Mouse (Mus musculus) liver, postnatal 0 days (tissue): ENCODE results near the gene Rbfox3. TPM values are rescaled to one million over a fixed set of nuclear protein-coding genes. Genes with fewer than 3 reads are reported as not detected.

Experiments
- ATAC-seq: fragments of 200-750 bp; cut with Nextera tagmentation; 2 replicates; pipeline ENCODE4 v1.8.0; 2017; ENCODE audit warnings: mild to moderate bottlenecking, moderate library complexity
- DNase-seq: peaks from one replicate; pipeline ENCODE4 v3.0.0-alpha.2; 2016
- H3K27ac ChIP-seq: fragments of 300-500 bp; sonication (generic); 2 replicates; pipeline ENCODE4 v1.5.1; 2014; ENCODE audit warnings: antibody characterized with exemption, moderate library complexity, mild to moderate bottlenecking, low read depth
- H3K27me3 ChIP-seq: fragments of 300-500 bp; sonication (generic); 2 replicates; pipeline ENCODE4 v1.6.1; 2014; ENCODE audit warnings: low read length, control low read depth, mixed read lengths; ENCODE audit not compliant: insufficient read depth
- H3K36me3 ChIP-seq: fragments of 300-500 bp; sonication (generic); replicated peaks from 2 replicates; pipeline ENCODE4 v1.6.1; 2014; ENCODE audit warnings: mild to moderate bottlenecking, control low read depth, low read length, moderate library complexity, mixed read lengths; ENCODE audit not compliant: insufficient read depth
- H3K4me1 ChIP-seq: fragments of 300-500 bp; sonication (generic); 2 replicates; pipeline ENCODE4 v1.6.1; 2014; ENCODE audit warnings: antibody characterized with exemption, mild to moderate bottlenecking, control low read depth; ENCODE audit not compliant: insufficient read depth
- H3K4me2 ChIP-seq: fragments of 300-500 bp; sonication (generic); 2 replicates; pipeline ENCODE4 v1.6.1; 2014; ENCODE audit warnings: low read depth, mild to moderate bottlenecking, low read length, moderate library complexity, mixed read lengths
- H3K4me3 ChIP-seq: fragments of 300-500 bp; sonication (generic); 2 replicates; pipeline ENCODE4 v1.5.1; 2014; ENCODE audit warnings: low read depth, low read length
- H3K9ac ChIP-seq: fragments of 300-500 bp; sonication (generic); replicated peaks from 2 replicates; pipeline ENCODE4 v1.6.1; 2014; ENCODE audit warnings: mild to moderate bottlenecking, moderate library complexity
- H3K9me3 ChIP-seq: fragments of 300-500 bp; sonication (generic); 2 replicates; pipeline ENCODE4 v1.6.1; 2016; ENCODE audit warnings: mild to moderate bottlenecking, control low read depth, low read length, mixed read lengths
- CTCF ChIP-seq: sonication (generic); IDR thresholded peaks from 2 replicates; pipeline ENCODE4 v1.5.1; 2016; ENCODE audit warnings: antibody characterized with exemption, low read depth
- EP300 ChIP-seq: IDR thresholded peaks from 2 replicates; pipeline ENCODE4 v1.6.1; 2016; ENCODE audit warnings: antibody characterized with exemption, low read depth, mild to moderate bottlenecking
- WGBS: fragments of 180-500 bp; shearing (Covaris S2); extraction: QIAGEN DNeasy Blood & Tissue Kit; methylation state at CpG from one replicate; pipeline ENCODE4 v1.1.7; 2014; ENCODE audit not compliant: insufficient replicate concordance; 5-methylcytosine and 5-hydroxymethylcytosine counted together
- polyA plus RNA-seq: library from polyadenylated mRNA; unstranded; fragments of >200 nt; fragmentation: Nextera tagmentation; extraction: Ambion mirVana; gene quantifications from 2 replicates; pipeline ENCODE4 v1.2.1, GENCODE M21; 2015

The Rbfox3 gene
- polyA plus RNA-seq, 1 experiment from 2014 or later: 0.73 TPM

GRCm38 (mm10) chr11:118940539-118940938 lies 29.1 kb upstream of the Rbfox3 start:
- no peak overlapping the region for H3K4me3 ChIP-seq
- H3K4me2 ChIP-seq: no peak overlapping the region
- no peak overlapping the region for H3K9ac ChIP-seq
- ATAC-seq (no peak), DNase-seq (no peak)
- H3K27ac ChIP-seq: no peak overlapping the region
- H3K27me3 ChIP-seq: no peaks in the 10 kb centered on the region
- H3K9me3 ChIP-seq: no peaks in the 10 kb centered on the region
- no peak for TF ChIP-seq CTCF
- TF ChIP-seq EP300: no peak
- H3K36me3 ChIP-seq: no peaks in the 10 kb centered on the region
- WGBS: 76% methylated on average over 11 of the region's 11 CpGs
- no peaks in the 10 kb centered on the region for H3K4me1 ChIP-seq

GRCm38 (mm10) chr11:118939731-118940130 lies 28.3 kb upstream of the Rbfox3 start:
- H3K4me1 ChIP-seq: no peaks in the 10 kb centered on the region
- H3K4me2 ChIP-seq: no peak overlapping the region
- no peak overlapping the region for H3K4me3 ChIP-seq
- TF ChIP-seq CTCF: no peak
- no peak for TF ChIP-seq EP300
- no peaks in the 10 kb centered on the region for H3K36me3 ChIP-seq
- no peak overlapping the region for H3K27ac ChIP-seq
- WGBS: 60% methylated on average over 4 of the region's 4 CpGs
- DNase-seq (no peak), ATAC-seq (no peak)
- H3K9ac ChIP-seq: no peak overlapping the region
- H3K9me3 ChIP-seq: no peaks in the 10 kb centered on the region
- H3K27me3 ChIP-seq: no peaks in the 10 kb centered on the region

GRCm38 (mm10) chr11:118934925-118935324 lies 23.5 kb upstream of the Rbfox3 start:
- DNase-seq (no peak), ATAC-seq (no peak)
- Histone ChIP-seq H3K4me2 (no peak overlapping the region), H3K27ac (no peak overlapping the region), H3K9me3 (peaks cover 3% of the 10 kb centered on the region; the same call in 1 of the 2 replicates), H3K36me3 (no peaks in the 10 kb centered on the region), H3K4me1 (no peaks in the 10 kb centered on the region), H3K4me3 (no peak overlapping the region), H3K27me3 (no peaks in the 10 kb centered on the region), H3K9ac (no peak overlapping the region)
- 26% methylated on average over 1 of the region's 1 CpGs for WGBS
- TF ChIP-seq CTCF: no peak
- TF ChIP-seq EP300: no peak

- WGBS: 11% methylated on average over 5 of the region's 5 CpGs
- Histone ChIP-seq H3K36me3 (no peaks in the 10 kb centered on the region), H3K9me3 (peaks cover 3% of the 10 kb centered on the region; the same call in 1 of the 2 replicates), H3K27ac (no peak overlapping the region), H3K4me1 (no peaks in the 10 kb centered on the region), H3K9ac (no peak overlapping the region), H3K4me2 (no peak overlapping the region), H3K4me3 (no peak overlapping the region), H3K27me3 (no peaks in the 10 kb centered on the region)
- ATAC-seq: no peak
- TF ChIP-seq CTCF (no peak), EP300 (no peak)
- DNase-seq: no peak
Measured at GRCm38 (mm10) chr11:118927081-118927480, 15.7 kb upstream of the Rbfox3 start.

DNA sequence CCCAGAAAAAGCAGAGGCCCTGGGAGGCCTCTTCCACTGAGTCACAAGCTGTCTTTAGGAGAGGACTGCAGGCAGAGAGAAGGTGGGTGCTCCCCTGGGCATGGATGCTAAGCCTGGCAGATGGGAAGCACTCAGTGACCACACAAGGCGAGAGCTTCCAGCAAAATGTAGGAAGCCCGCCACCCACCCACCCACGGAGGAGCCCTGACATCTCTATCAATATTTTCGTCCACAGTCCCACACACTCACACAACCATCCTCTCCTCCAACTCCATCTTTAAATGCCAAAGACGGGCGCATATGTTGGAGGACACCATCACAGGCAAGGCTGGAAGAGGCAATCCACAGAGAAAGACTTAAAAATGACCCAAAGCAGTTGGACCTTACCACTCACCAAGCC lies 10.5 kb upstream of the Rbfox3 start:
- Histone ChIP-seq H3K9me3 (no peaks in the 10 kb centered on the region), H3K4me1 (no peaks in the 10 kb centered on the region), H3K9ac (no peak overlapping the region), H3K4me3 (no peak overlapping the region), H3K36me3 (no peaks in the 10 kb centered on the region), H3K27me3 (no peaks in the 10 kb centered on the region), H3K4me2 (no peak overlapping the region), H3K27ac (no peak overlapping the region)
- DNase-seq (no peak), ATAC-seq (no peak)
- WGBS: 72% methylated on average over 6 of the region's 6 CpGs
- no peak for TF ChIP-seq EP300

GRCm38 (mm10) chr11:118916423-118917030 lies 5.1 kb upstream of the Rbfox3 start:
- H3K36me3 ChIP-seq: no peaks in the 10 kb centered on the region
- no peak overlapping the region for H3K4me3 ChIP-seq
- no peak overlapping the region for H3K27ac ChIP-seq
- no peak for TF ChIP-seq CTCF
- TF ChIP-seq EP300: no peak
- H3K4me2 ChIP-seq: no peak overlapping the region
- H3K9me3 ChIP-seq: no peaks in the 10 kb centered on the region
- H3K4me1 ChIP-seq: no peaks in the 10 kb centered on the region
- no peak overlapping the region for H3K9ac ChIP-seq
- no peak for ATAC-seq
- no peak for DNase-seq
- H3K27me3 ChIP-seq: no peaks in the 10 kb centered on the region; the same call in 1 of the 2 replicates
- 51% methylated on average over 15 of the region's 15 CpGs for WGBS

- H3K36me3 ChIP-seq: no peaks in the 10 kb centered on the region
- ATAC-seq: no peak
- no peaks in the 10 kb centered on the region for H3K4me1 ChIP-seq
- WGBS: 20% methylated on average over 1 of the region's 2 CpGs
- DNase-seq: no peak
- H3K4me3 ChIP-seq: no peak overlapping the region
- H3K27me3 ChIP-seq: peaks cover 5% of the 10 kb centered on the region
- H3K4me2 ChIP-seq: no peak overlapping the region
- no peak for TF ChIP-seq EP300
- TF ChIP-seq CTCF: no peak
- no peaks in the 10 kb centered on the region for H3K9me3 ChIP-seq
- H3K9ac ChIP-seq: no peak overlapping the region
- no peak overlapping the region for H3K27ac ChIP-seq
Measured at GRCm38 (mm10) chr11:118915888-118916287, 4.5 kb upstream of the Rbfox3 start.
